Mouse (Mus musculus): ENCODE data around the gene Skint1. TPM values are rescaled to one million over a fixed set of nuclear protein-coding genes. Genes with fewer than 3 reads are reported as not detected.
"Not testable (repeated sequence)": the region's sequence is repeated elsewhere in the genome, so short reads cannot be mapped to it uniquely, and the experiment has no call there.

Gene Skint1
- polyA plus RNA-seq (2014; fragmentation: Nextera tagmentation; extraction: Ambion mirVana) = not detected in 2 replicates

DNA sequence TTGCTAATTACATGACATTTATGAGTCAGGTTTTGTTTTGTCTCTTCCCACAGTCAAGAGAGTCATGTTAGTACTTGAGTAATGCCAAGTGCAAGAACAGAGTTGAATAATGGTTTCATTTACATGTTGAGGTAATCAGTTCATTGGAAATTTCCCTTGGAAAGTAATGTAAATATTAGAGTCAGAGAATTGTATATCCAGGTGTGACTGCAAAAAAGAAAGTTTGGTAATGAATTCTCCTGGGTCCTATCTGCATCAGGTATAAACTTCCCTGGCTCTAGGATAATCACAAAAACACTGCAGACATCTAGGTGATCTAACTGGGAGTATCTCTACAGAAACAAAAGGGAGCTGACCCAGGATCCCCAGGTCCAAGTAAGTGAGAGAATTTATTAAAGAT lies at the start of gene Skint1:
Gene Skint1 (plus strand): TSS at position 301 of the 400 bp plus-strand sequence.
- Histone ChIP-seq H3K27ac (ENCODE audit: low read depth, low read length) (no peak within 1 kb of the TSS), H3K4me2 (replicated peaks; ENCODE audit: low read depth, low read length) (no peak within 1 kb of the TSS), H3K9me3 (ENCODE audit: control insufficient read depth, low read length) (no peaks in the 10 kb centered on the region), H3K4me3 (ENCODE audit: low read depth, low read length) (no peak within 1 kb of the TSS), H3K9ac (ENCODE audit: low read depth, low read length) (no peak within 1 kb of the TSS), H3K4me1 (replicated peaks; ENCODE audit: control insufficient read depth, insufficient read depth, low read length) (no peaks in the 10 kb centered on the region), H3K27me3 (ENCODE audit: control insufficient read depth, insufficient read depth, low read length) (no peaks in the 10 kb centered on the region), H3K36me3 (ENCODE audit: control insufficient read depth, insufficient read depth, low read length) (no peaks in the 10 kb centered on the region)
- no peak for ATAC-seq (ENCODE audit: low FRiP score)
- DNase-seq (ENCODE audit: low spot score) = no peak

DNA sequence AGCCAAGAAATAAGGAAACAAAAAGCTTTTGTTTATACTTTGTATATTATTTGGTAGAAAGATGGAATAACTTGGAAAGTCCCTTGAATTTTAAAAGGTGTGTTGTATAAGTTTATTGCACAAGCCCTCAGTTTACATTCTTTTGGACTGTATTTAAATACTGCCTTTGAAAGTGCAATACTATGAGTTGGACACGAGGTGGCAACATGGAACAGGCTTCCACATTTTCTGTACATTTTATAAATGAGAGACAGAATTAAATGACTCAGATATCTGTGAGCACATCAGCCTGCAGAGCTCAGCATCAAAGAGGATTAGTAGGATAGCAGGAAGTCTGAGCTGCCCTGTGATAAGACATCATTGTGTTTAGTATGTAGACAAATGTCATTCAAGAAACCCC lies 44.8 kb upstream of the Skint1 start:
- DNase-seq (ENCODE audit: low spot score) (peak; percentile 1), ATAC-seq (ENCODE audit: low FRiP score) (no peak)
- 19% methylated on average over 1 of the region's 1 CpGs for WGBS
- no peak overlapping the region for H3K4me3 ChIP-seq (ENCODE audit: low read depth, low read length)
- no peaks in the 10 kb centered on the region for H3K36me3 ChIP-seq (ENCODE audit: control insufficient read depth, insufficient read depth, low read length)
- no peaks in the 10 kb centered on the region for H3K27me3 ChIP-seq (ENCODE audit: control insufficient read depth, insufficient read depth, low read length)
- no peak overlapping the region for H3K9ac ChIP-seq (ENCODE audit: low read depth, low read length)
- H3K9me3 ChIP-seq (ENCODE audit: control insufficient read depth, low read length) = no peaks in the 10 kb centered on the region
- no peak overlapping the region for H3K4me2 ChIP-seq (replicated peaks; ENCODE audit: low read depth, low read length)
- H3K27ac ChIP-seq (ENCODE audit: low read depth, low read length) = no peak overlapping the region
- no peaks in the 10 kb centered on the region for H3K4me1 ChIP-seq (replicated peaks; ENCODE audit: control insufficient read depth, insufficient read depth, low read length)

DNA sequence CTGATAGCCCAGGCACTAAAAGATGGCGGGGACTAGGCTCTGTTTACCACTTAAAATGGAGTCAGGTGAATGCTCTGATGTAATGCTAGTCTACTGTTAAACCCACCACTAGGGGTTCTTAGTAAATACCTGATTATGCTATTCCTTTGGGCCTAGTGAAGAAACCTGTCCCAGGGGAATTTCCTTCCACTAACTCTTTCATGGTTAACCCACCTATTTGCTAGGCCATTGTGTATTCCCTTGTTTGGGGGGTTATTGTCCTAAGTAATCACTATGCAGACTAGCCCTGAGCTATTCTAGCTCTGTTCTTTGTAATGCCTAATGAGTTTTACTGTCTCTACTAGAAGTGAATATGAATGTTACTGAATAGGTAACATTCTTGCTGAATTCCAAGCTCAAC lies 42.8 kb upstream of the Skint1 start:
- not testable (repeated sequence) for H3K36me3 ChIP-seq (ENCODE audit: control insufficient read depth, insufficient read depth, low read length); ATAC-seq (ENCODE audit: low FRiP score); DNase-seq (ENCODE audit: low spot score); H3K4me3 ChIP-seq (ENCODE audit: low read depth, low read length); H3K9me3 ChIP-seq (ENCODE audit: control insufficient read depth, low read length); H3K4me1 ChIP-seq (replicated peaks; ENCODE audit: control insufficient read depth, insufficient read depth, low read length); H3K9ac ChIP-seq (ENCODE audit: low read depth, low read length); H3K27me3 ChIP-seq (ENCODE audit: control insufficient read depth, insufficient read depth, low read length); H3K4me2 ChIP-seq (replicated peaks; ENCODE audit: low read depth, low read length); H3K27ac ChIP-seq (ENCODE audit: low read depth, low read length)
- 70% methylated on average over 1 of the region's 1 CpGs for WGBS

DNA sequence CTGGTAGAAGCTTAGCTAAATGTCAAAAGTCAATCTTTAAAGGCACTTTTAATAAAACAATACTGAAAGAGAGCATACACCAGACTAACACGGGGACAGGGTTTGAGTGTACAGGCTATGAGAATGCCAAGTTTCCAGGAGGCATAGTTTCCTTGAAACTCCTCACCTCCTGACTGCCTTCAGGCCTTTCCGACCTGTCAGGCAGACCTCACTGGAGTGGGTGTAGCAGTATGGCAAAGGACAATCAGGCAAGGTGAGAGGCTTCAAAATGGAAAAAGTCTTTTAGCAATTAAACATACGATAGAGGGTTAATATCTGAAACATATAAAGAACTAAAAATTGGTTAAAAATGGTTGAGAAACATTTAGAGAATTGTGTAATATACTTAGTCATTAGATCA lies 42.4 kb upstream of the Skint1 start:
- H3K27me3 ChIP-seq (ENCODE audit: control insufficient read depth, insufficient read depth, low read length) = no peaks in the 10 kb centered on the region
- no peak overlapping the region for H3K4me3 ChIP-seq (ENCODE audit: low read depth, low read length)
- DNase-seq (ENCODE audit: low spot score) (no peak), ATAC-seq (ENCODE audit: low FRiP score) (no peak)
- no peaks in the 10 kb centered on the region for H3K9me3 ChIP-seq (ENCODE audit: control insufficient read depth, low read length)
- H3K4me1 ChIP-seq (replicated peaks; ENCODE audit: control insufficient read depth, insufficient read depth, low read length) = no peaks in the 10 kb centered on the region
- WGBS = 82% methylated on average over 3 of the region's 3 CpGs
- no peak overlapping the region for H3K4me2 ChIP-seq (replicated peaks; ENCODE audit: low read depth, low read length)
- H3K27ac ChIP-seq (ENCODE audit: low read depth, low read length) = no peak overlapping the region
- no peak overlapping the region for H3K9ac ChIP-seq (ENCODE audit: low read depth, low read length)
- H3K36me3 ChIP-seq (ENCODE audit: control insufficient read depth, insufficient read depth, low read length) = no peaks in the 10 kb centered on the region

DNA sequence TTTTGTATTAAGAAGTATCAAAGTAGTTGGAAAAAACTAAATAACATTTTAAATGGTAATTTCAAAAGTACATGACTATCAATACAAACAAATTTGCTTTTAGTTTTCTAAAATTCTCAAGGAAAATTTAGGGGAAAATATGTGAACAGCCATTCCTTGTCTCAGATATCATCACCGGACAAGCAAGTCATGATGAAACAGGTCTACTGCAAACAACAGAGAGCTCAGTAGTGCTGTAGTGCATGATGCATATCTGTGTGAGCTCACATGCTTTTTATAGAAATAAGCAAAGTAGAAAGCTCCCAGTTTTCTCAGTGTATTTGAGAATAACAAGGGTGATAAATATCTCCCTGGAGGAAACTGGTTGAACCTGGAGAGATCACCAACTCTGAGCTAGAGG lies 33.4 kb upstream of the Skint1 start, which contains the start of gene Skint7:
Gene Skint7 (plus strand): TSS at position 301 of the 400 bp plus-strand sequence.
- no peak within 1 kb of the TSS for H3K9ac ChIP-seq (ENCODE audit: low read depth, low read length)
- H3K9me3 ChIP-seq (ENCODE audit: control insufficient read depth, low read length) = no peaks in the 10 kb centered on the region
- H3K4me3 ChIP-seq (ENCODE audit: low read depth, low read length) = no peak within 1 kb of the TSS
- no peaks in the 10 kb centered on the region for H3K27me3 ChIP-seq (ENCODE audit: control insufficient read depth, insufficient read depth, low read length)
- H3K27ac ChIP-seq (ENCODE audit: low read depth, low read length) = no peak within 1 kb of the TSS
- DNase-seq (ENCODE audit: low spot score) (no peak), ATAC-seq (ENCODE audit: low FRiP score) (no peak)
- no peaks in the 10 kb centered on the region for H3K36me3 ChIP-seq (ENCODE audit: control insufficient read depth, insufficient read depth, low read length)
- H3K4me1 ChIP-seq (replicated peaks; ENCODE audit: control insufficient read depth, insufficient read depth, low read length) = no peaks in the 10 kb centered on the region
- H3K4me2 ChIP-seq (replicated peaks; ENCODE audit: low read depth, low read length) = no peak within 1 kb of the TSS
- 98% methylated on average over 1 of the region's 1 CpGs for WGBS

DNA sequence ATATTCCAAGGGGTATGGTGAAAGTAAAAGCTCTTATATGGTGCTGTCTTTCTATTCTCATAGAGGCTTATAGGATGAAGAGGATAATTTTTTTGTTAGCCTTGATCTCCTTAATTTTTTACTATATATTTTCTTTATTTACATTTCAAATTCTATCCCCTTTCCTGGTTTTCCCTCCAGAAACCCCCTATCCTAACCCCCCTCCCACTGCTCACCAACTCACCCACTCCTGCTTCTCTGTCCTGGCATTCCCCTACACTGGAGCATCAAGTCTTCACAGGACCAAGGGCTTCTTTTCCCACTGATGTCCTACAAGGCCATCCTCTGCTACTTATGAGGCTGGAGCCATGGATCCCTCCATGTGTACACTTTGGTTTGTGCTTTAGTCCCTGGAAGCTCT lies 65.6 kb downstream of the Skint1 start, which contains the start of gene Skint4:
Gene Skint4 (plus strand): TSS at position 301 of the 400 bp plus-strand sequence.
- DNase-seq (ENCODE audit: low spot score) (no peak), ATAC-seq (ENCODE audit: low FRiP score) (no peak)
- H3K27ac ChIP-seq (ENCODE audit: low read depth, low read length) = no peak within 1 kb of the TSS
- H3K9me3 ChIP-seq (ENCODE audit: control insufficient read depth, low read length) = no peaks in the 10 kb centered on the region
- H3K9ac ChIP-seq (ENCODE audit: low read depth, low read length) = no peak within 1 kb of the TSS
- H3K36me3 ChIP-seq (ENCODE audit: control insufficient read depth, insufficient read depth, low read length) = no peaks in the 10 kb centered on the region
- H3K4me1 ChIP-seq (replicated peaks; ENCODE audit: control insufficient read depth, insufficient read depth, low read length) = no peaks in the 10 kb centered on the region
- H3K4me2 ChIP-seq (replicated peaks; ENCODE audit: low read depth, low read length) = no peak within 1 kb of the TSS
- H3K4me3 ChIP-seq (ENCODE audit: low read depth, low read length) = no peak within 1 kb of the TSS
- H3K27me3 ChIP-seq (ENCODE audit: control insufficient read depth, insufficient read depth, low read length) = no peaks in the 10 kb centered on the region

Other genes starting within 250 kb of the Skint1 start
- gene Slc5a9, start 103.4 kb upstream of the Skint1 start, polyA plus RNA-seq (2014; fragmentation: Nextera tagmentation; extraction: Ambion mirVana) = not detected in 2 replicates
- not detected in 2 replicates for gene Skint8, start 86.9 kb upstream of the Skint1 start, polyA plus RNA-seq (2014; fragmentation: Nextera tagmentation; extraction: Ambion mirVana)
- not detected in 2 replicates for gene Skint7, start 33.3 kb upstream of the Skint1 start, polyA plus RNA-seq (2014; fragmentation: Nextera tagmentation; extraction: Ambion mirVana)
- not detected in 2 replicates for gene Skint4, start 65.7 kb downstream of the Skint1 start, polyA plus RNA-seq (2014; fragmentation: Nextera tagmentation; extraction: Ambion mirVana)
- 0.04 TPM in 1 of 2 replicates, not detected in the other for gene Skint3, start 226.0 kb downstream of the Skint1 start, polyA plus RNA-seq (2014; fragmentation: Nextera tagmentation; extraction: Ambion mirVana)

All from hindbrain, embryonic 11.5 days (tissue).